Mouse (Mus musculus): Measurements from ENCODE around the gene Adam11.
"Not testable (repeated sequence)": the region's sequence is repeated elsewhere in the genome, so short reads cannot be mapped to it uniquely, and the experiment has no call there.

The Adam11 gene

DNA sequence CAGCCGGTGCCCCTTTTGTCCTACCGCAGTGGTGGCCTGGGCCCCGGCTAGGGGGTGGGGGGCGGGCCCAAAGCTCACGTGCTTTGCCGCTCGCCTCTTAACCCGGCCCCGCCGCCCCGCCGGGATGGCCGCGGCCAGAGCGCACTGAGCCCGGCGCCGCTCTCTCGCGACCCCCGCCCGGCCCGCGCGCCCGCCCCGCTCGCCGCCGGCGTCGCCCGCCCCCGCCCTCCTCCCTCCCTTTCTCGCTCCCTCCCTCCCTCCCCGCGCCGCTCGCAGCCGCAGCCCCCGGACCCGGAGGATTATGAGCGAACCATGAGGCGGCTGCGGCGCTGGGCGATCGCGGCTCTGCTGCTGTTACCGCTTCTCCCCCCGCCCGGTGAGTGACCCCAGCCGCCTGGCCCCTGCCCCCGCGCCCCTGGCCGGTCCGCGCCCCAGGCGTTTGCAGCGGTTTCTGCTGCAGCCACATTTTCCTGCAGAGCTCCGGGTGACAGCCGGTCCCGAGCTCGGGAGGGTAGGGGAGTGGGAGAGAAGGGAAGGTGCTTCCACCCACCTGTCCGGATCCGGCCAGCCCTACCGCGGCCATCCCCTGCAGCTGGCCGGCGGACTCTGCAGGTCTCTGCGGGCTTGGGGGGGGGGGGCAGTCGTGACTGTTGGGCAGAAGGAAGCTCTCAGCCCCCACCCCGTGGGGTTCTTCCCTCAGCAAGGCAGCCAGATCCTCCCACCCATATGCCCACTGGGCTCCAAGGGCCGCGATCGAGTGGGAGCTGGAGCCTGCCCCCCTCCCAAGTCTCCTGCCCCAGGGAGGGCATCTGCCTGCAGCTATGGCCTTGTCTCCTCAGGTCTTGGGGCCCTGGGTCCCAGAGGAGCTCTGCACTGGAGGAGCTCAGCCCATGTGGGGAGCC is at the start of gene Adam11:
Adam11 (plus strand) TSS at position 131 of the 902 bp plus-strand sequence.
- DNase-seq (ENCODE audit: low spot score): no peak

GRCm38 (mm10) chr11:102712411-102712810 is 48.8 kb upstream of the Adam11 start:
- no peak for DNase-seq (ENCODE audit: low spot score)

GRCm38 (mm10) chr11:102714578-102714977 is 46.7 kb upstream of the Adam11 start:
- not testable (repeated sequence) for DNase-seq (ENCODE audit: low spot score)

- DNase-seq (ENCODE audit: low spot score): no peak
Measured at GRCm38 (mm10) chr11:102716135-102716534, 45.1 kb upstream of the Adam11 start.

DNA sequence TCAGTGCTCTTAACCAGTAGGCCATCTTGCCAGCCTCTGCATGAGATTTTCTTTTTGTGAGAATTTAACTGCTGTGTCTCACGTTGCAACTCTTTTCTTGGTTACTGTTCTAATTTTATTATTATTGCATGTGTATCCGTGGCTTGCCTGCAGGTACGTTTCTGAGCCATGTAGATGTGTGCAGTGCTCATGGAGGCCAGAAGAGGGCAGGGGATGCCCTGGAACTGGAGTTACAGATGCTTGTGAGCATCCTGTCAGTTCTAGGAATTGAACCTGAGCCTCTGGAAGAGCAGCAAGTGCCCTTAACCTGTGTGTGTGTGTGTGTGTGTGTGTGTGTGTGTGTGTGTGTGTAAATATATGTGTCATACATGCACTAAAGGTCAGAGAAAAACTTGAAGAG is 35.7 kb upstream of the Adam11 start:
- DNase-seq (ENCODE audit: low spot score): no peak

- DNase-seq (ENCODE audit: low spot score): peak; percentile 54
Measured at GRCm38 (mm10) chr11:102728614-102729013, 32.6 kb upstream of the Adam11 start.

- DNase-seq (ENCODE audit: low spot score): no peak
Measured at GRCm38 (mm10) chr11:102729835-102730234, 31.4 kb upstream of the Adam11 start.

GRCm38 (mm10) chr11:102731366-102731765 is 29.9 kb upstream of the Adam11 start:
- no peak for DNase-seq (ENCODE audit: low spot score)

GRCm38 (mm10) chr11:102733146-102733545 is 28.1 kb upstream of the Adam11 start:
- no peak for DNase-seq (ENCODE audit: low spot score)

DNA sequence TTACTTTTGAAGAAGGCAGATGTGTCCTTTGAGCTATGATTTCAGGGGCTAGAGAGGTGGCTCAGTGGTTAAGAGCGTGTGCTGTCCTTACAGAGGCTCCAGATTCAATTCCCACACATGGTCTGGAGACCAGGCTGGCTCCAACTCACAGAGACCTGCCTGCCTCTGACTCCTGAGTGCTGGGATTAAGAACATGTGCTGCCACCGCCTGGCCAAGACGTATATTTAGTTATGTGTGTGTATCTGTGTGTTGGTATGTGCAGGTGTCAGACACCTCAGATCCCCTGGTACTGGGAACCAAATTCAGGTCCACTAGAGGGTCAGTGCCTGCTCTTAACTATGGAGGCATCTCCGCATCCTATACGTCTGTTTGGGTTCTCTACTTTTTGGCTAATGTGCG is 26.3 kb upstream of the Adam11 start:
- no peak for DNase-seq (ENCODE audit: low spot score)

- DNase-seq (ENCODE audit: low spot score): no peak
Measured at GRCm38 (mm10) chr11:102738046-102738445, 23.2 kb upstream of the Adam11 start.

DNA sequence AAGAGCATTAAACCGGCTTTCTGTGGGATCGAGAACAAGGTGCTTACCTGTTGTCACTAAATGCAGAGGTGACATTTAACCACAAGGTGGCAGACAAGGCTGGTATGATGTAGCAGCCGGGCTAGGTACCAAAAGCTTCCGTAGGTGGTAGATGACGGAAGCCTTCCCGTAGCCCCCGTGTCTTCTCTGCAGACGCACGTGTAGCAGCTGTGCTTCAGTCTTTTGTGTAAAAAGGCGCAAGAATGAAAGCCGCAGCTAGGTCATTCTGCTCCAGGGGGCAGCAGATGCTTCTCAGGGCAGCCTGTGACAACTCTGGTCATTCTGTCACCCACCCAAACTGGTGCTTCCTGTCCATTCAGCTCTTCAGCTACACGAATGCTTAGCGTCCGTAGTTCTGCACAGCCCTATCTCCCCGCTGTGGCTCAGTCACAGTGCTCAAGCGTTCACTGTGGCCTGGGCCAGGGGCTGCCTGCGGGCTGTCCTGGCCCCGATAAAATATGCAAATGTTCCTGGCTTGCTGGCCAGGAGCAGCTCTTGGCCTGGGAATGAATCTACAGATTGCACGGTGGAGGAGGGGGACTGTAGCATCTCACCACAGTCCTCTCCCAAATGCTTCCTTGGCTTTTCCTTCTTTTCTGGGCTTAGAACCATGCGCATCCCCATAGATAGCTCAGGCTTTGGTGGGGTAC is 21.8 kb upstream of the Adam11 start:
- DNase-seq (ENCODE audit: low spot score): peak; percentile 76

DNA sequence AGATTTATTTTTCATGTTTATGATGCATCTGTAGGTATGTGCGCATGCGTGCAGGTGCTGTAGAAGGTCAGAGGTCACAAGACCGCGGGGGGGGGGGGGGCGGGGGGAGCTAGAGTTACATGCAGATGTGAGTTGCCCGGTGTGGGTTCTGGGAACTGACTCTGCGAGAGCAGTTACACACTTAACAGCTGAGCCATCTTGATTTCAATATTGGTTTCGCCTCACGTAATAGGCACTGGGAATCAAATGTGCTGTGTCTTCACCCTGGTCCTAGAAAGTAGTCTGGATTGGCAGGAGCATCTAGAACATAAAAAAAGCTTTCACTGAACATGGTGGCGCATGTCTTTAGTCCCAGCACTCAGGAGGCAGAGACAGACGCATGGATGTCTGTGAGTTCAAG is 20.6 kb upstream of the Adam11 start:
- DNase-seq (ENCODE audit: low spot score): no peak

GRCm38 (mm10) chr11:102741129-102741950 is 19.9 kb upstream of the Adam11 start:
- DNase-seq (ENCODE audit: low spot score): no peak

DNA sequence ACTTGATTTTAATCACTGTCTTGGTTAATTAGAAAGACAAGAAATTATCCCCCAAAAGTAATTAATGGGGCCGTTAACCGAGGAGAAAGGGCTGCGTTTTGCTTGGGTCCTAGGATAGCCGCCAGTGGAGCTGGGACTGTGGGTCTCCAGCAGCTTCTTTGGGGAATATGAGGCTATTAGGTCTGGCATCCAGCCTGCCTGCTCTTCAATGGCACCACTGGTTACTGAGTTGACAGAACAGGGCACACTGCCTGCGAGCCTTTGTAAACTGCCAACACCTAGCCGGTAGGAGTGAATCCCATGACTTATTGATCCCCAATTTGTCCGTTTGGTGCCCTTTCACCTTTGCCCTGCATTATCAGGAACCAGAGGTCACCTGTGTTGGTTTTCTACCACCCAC is 19.2 kb upstream of the Adam11 start:
- DNase-seq (ENCODE audit: low spot score): no peak

GRCm38 (mm10) chr11:102742843-102743242 is 18.4 kb upstream of the Adam11 start:
- DNase-seq (ENCODE audit: low spot score): no peak

DNA sequence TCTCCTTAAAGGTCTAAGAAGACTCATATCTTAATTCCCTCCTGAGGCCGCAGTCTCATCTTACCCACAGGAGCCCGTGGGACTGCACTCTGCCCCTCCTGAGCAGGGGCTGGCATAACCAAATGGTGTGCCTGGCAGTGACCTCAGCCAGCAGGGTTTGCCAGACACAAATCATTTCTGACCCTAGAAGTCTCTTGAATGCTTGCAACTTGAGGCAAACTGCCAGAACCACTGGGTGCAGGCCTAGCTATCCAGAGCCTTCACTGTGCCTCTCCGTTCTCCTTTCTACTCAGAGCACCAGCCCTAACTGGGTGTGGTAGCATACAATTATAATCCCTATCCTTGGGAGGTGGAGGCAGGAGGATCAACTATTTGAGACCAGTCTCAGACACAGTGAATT is 16.5 kb upstream of the Adam11 start:
- DNase-seq (ENCODE audit: low spot score): no peak

DNA sequence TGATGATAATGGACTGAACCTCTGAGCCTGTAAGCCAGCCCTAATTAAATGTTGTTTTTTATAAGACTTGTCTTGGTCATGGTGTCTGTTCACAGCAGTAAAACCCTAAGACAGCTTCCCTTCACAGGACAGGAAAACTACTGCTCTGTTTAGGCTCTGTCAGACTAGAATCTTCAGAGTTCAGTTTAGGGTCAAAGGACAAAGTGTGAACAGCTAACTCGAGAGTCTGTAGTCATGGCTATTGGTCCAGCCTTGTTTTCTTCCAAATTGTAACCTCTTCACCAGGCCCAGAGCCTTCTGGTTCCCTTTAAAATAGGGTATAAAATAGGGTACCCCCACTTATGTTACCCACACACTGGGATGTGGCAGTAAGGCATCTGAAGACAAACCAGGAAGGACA is 13.4 kb upstream of the Adam11 start:
- no peak for DNase-seq (ENCODE audit: low spot score)

DNA sequence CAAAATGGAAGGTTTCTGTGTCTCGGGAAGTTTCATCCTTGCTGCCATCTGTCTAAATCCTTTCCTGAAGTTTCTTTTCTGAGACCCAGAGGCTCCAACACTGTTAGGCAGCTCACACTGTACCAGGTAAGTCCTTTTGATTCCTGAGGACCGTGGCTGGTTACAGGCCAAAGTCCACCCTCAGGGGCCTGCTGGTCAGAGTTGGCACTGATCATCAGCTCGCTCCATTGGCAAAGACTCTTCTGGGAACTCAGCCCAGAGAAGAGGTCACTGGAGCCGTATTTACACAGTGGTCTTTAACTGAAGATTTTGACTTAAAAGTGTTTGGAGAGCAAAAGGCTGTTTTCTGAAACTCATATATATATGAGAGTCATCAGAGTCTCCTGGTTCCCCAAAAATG is 12.9 kb upstream of the Adam11 start:
- DNase-seq (ENCODE audit: low spot score): no peak

DNA sequence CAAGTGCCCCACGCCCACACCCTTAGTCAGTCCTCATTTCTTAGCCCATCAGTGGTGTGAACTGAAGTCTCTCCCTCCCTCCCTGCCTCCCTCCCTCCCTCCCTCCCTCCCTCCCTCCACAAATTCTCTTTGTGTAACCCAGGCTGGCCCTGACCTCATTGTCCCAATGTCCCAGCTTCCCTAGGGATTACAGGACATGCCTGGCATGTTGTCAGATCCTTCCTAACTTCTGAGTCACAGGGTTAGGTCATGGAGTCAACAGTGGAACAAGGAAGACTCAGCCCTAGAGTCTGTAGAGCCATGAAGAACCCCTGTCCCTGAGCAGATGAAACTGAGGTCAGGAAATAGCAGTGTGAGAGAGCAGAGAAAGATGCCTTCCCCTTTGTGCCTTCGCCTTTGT is 11.5 kb upstream of the Adam11 start:
- DNase-seq (ENCODE audit: low spot score): no peak

DNA sequence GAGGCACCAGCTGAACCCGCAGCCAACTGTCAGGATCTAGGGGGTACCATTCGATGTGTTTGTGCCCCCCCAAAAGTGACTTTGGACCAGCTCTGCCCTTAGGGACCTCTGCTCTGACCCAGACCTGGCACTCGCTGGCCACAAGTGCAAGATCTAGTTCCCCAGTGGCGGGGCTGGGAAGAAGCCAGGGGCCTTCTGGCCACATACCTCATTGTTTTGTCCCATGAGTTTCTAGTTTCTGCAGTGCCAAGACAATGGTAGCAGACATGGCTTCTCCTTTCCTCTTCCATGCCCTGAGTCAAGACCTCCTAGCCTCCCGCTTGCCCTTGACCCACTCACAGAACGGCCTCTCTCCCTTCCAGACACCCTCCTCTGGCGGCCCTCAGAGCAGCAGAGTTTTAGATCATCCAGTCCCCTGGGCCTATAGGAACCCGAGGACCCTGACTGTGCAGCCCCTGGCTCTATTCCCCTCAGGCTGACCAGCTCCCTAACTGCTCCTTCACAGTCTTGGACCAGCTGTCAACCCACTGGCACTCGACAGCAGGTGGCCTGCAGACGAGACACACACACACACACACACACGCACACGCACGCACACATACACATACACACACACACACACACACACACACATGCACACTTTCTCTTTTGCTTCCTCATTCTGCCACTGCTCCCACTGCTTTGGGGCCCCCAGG is 8.2 kb upstream of the Adam11 start:
- no peak for DNase-seq (ENCODE audit: low spot score)
